Mouse (Mus musculus) mature B cell (primary cell): ENCODE data around the gene Drc3.

Source experiments
- in situ Hi-C: fragments of 300-500 bp; cut with MboI; formaldehyde crosslinking; loops from 2 replicates; pipeline ENCODE4 v1.14.3; 2019

Drc3 gene

GRCm38 (mm10) chr11:60352559-60353411 lies at the start of gene Drc3, which contains the start of gene Tom1l2:
Gene Drc3 (plus strand): TSS chr11:60353329.
Gene Tom1l2 (minus strand): TSS chr11:60352905.
- in situ Hi-C loops: no loop called here

GRCm38 (mm10) chr11:60303497-60303896 lies 49.6 kb upstream of the Drc3 start:
- in situ Hi-C loops: no loop called here

- in situ Hi-C loops: no loop called here
Measured at GRCm38 (mm10) chr11:60305611-60306010, 47.5 kb upstream of the Drc3 start.

- in situ Hi-C loops: no loop called here
Measured at GRCm38 (mm10) chr11:60306834-60307233, 46.3 kb upstream of the Drc3 start.

GRCm38 (mm10) chr11:60307375-60307825 lies 45.7 kb upstream of the Drc3 start:
- in situ Hi-C loops: no loop called here

- in situ Hi-C loops: no loop called here
Measured at GRCm38 (mm10) chr11:60308061-60308460, 45.1 kb upstream of the Drc3 start.

DNA sequence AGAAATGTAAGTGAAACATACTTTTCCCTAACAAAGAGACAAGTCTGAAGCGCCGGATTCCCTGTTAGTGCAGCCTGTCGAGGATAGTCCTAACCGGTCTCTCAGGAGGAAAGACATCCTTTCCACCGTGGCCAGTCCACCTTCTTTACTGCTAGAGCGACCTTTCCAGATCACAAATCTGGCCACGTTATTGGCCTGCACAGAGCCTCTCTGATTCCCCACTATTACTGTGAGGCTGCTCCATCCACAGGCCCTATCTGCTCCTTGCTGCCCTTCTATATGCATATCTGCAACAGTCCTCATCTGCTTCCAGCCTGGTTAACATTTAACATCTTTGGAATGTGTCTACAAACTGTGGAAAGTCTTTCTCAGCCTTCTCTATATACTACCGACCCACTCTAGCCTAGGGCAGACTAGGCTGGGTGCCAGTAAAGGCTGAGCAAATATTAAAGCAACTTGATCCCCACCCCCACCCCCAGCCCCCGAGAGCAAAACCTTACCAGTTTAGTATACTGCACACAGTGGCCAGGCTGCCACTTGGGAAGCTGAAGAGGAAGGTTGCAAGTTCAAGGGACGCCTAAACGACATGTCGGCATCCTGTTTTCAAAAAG lies 44.5 kb upstream of the Drc3 start:
- in situ Hi-C loops: no loop called here

GRCm38 (mm10) chr11:60309875-60310274 lies 43.3 kb upstream of the Drc3 start:
- in situ Hi-C loops: no loop called here

GRCm38 (mm10) chr11:60311025-60311854 lies 41.9 kb upstream of the Drc3 start:
- in situ Hi-C loops: no loop called here

DNA sequence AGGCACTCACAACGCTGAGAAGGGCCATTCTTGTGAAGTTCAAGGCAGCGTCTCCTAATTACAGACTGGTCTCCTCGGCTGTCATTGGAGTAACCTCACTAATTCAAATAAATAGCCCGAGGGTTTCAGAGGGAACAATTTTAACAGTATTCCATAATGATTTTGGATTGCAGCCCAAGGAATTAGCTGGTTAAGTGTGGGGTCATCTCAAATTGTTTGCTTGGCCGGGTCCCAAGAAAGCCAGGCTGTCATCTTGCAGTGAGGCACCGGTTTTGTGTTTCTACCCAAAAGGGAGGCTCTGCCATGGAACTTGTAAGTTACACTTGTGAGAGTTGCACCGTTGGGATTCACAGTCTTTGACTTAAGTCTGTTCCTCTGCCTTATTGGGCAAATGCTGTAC lies 36.9 kb upstream of the Drc3 start:
- in situ Hi-C loops: no loop called here

DNA sequence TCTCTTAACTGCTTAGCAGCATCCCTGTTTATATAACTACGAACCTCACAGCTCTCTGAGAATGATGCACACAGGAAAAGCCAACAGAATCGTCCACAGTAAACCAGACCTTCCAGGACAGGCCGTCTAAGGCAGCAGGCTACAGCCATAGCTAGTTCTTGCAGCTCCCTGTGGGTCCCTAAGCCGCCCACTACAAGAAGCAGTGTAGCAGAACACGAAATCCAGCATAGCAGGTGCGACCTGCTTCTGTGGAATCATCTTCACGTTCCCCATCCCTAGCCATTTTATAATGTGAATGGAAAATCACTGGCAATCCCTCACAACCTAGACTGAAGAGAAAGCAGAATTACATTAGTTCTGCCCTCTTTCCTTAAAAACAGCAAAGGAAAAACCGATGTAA lies 36.2 kb upstream of the Drc3 start:
- in situ Hi-C loops: no loop called here

DNA sequence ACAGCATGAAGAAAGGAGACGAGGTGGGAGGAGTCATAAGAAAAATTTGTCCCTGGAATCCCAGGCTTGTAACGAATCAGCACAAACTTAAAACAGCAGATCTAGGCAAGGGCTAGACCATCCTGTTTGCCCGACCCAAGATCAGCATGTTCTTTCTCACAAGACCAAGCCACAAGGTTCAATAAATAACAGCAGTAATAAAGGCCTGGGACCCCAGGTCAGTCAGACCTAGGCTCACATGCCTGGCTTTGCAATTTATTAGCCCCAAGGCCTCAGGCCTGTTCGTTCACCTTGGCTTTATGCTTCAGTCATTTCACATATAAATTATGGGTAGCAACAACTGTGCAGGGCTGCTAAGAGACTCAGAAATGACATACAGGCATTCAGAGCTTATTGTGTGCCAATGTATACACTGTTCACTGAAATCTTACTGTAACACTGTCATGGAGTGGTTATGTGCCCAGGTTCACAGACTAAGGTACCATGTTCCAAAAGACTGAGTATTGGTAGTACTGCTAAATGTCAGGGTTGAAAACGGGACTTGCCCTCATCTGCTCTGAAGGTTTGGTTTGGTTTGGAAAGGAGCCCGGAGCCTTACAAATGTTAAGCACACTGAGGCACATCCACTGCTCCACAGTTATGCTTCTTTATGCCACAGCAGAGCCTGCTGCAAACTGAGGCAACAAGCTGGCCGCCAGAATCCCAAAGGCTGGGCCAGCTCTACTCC lies 35.6 kb upstream of the Drc3 start:
- in situ Hi-C loops: no loop called here

- in situ Hi-C loops: no loop called here
Measured at GRCm38 (mm10) chr11:60318716-60319115, 34.4 kb upstream of the Drc3 start.

- in situ Hi-C loops: no loop called here
Measured at GRCm38 (mm10) chr11:60319257-60320066, 33.7 kb upstream of the Drc3 start.

DNA sequence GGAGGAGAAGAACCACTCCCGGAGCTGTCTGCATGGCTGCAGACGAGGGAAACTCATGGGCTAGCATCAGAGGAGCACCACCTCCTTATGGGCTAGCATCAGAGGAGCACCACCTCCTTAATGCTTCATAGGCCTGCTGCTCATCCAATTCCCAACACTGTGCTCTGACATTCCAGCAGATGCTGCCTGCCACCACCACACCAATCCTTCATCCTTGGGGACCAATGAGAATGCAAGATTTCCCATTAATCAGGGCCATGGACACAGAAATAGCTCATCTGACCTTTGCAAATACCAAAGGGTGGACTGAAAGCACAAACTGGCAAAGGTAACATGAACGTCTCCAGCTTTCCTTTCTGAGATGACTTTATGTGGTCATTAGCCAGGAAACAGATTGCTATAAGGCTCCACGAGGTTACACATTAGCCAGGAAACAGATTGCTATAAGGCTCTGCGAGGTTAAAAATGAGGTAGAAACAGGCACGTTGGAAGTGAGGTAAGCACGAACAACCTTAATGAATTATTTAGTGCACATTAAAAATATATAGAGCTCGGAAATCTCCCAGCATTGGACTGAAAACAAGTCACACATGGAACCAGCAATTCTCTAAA lies 32.6 kb upstream of the Drc3 start:
- in situ Hi-C loops: no loop called here

- in situ Hi-C loops: no loop called here
Measured at GRCm38 (mm10) chr11:60321438-60321837, 31.7 kb upstream of the Drc3 start.

GRCm38 (mm10) chr11:60323731-60324130 lies 29.4 kb upstream of the Drc3 start:
- in situ Hi-C loops: no loop called here

DNA sequence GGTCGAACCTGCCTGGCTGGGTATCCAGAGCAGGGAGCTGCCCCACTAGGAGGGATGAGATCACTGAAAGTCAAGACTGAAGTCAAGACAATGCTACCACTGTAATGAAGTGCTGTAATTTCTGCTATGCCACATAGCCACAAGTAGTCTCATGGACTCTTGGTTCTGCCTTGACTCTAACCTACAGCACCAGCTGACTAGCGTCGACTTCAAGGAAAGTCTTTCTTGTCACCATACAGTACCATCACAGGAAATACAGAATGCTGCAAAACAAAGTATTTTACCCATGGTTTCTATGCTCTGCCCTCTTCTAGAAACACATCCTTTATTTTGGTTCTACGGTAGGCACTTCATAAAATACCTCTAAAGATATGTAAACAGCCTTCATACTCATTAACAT lies 22.6 kb upstream of the Drc3 start:
- in situ Hi-C loops: no loop called here

DNA sequence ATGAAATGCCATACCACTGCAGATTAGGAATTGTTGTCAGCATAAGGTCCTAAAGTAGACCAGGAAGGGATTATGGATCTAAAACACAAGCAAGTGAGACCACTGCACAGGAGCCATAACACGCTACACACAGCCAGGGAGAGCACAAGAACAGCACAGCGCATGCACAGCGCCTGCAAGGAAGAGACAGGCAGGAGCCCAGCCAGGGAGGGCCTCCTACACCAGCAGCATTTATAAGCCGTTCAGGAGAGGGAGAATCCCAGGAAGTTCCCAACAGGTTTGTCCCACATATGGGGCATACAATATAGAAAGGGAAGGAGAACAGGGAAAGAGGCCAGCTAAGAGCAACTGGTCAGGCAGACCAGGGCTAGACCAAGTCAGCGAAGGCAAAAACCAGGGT lies 19.7 kb upstream of the Drc3 start:
- in situ Hi-C loops: no loop called here

DNA sequence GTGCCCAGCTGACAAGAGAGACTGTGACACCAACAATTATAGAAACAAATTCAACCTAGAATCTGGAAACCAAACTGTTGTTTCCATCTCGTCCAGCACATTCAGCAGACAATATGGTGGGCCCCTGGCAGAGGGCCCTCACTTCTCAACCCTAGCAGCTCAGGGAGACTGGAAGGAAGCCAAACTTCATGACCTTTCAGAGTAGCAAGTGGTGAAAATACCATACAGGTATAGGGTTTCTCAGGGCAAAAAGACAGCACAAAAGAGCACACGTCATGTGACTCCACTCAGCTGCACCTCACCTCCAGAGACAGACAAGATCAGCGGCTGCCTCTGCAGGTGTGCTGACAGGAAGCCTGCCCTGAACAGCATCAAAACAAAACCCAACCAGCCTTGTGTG lies 19.0 kb upstream of the Drc3 start:
- in situ Hi-C loops: no loop called here
